ENCODE assay signal across 25 mouse cellular contexts in the genomic region with DNA sequence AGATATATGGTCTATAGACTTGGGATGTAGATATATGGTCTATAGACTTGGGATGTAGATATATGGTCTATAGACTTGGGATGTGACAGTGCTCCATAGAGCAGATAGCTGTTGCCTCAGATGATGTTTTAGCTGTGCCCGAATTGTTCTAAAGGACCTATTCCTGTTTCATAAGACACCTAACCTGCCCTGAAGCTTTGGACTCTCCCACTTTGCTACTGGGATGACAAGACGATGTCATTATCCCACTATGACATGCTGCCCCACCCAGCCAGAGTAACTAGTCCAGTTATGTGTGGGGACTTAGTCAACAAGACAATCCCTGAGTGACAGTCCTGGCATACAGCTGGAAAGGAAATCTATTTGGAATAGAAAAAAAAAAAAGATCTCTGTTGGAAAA. TPM values are rescaled to one million over a fixed set of nuclear protein-coding genes. Genes with fewer than 3 reads are reported as not detected.
DNase-seq lines count a peak whose midpoint lies in the region; TF ChIP-seq lines count a peak whose summit lies in the region.
"Had no signal": no experiment of that assay in that cellular context is flagged by ENCODE, and none has a peak within 500 bp of the region (broad histone marks: within the 10 kb centered on the region; RNA-seq: fewer than 3 reads in every experiment).

A gene (plus strand): TSS at position 301 of the 400 bp plus-strand sequence.

- TF ChIP-seq CTCF in testis, adult 2 months (IDR thresholded peaks at IDR 0.05; ENCODE audit: control insufficient read depth, insufficient read depth, insufficient replicate concordance, low read depth, low read length), result no peak

- H3K36me3 ChIP-seq in testis, adult 2 months (ENCODE audit: control insufficient read depth, insufficient read depth, low read length), result no peaks in the 10 kb centered on the region
- H3K36me3 ChIP-seq: G1E had no signal

- H3K27ac ChIP-seq in testis, adult 2 months (ENCODE audit: control insufficient read depth, insufficient read depth, low read depth, low read length), result no peak within 1 kb of the TSS; the same call in 1 of the 2 replicates

- intact Hi-C loops in heart, postnatal 14 days (cut with DNase I), result no loop called here

- H3K4me3 ChIP-seq in testis, adult 2 months (ENCODE audit: control insufficient read depth, low read depth, low read length), result peak within 1 kb of the TSS; percentile 62; the same call in 1 of the 2 replicates

- peak; percentile 16 for DNase-seq in heart, adult 11 months
- no peak for DNase-seq in heart, postnatal 14 days
- DNase-seq in testis, postnatal 10 days (ENCODE audit: low spot score), result no peak
- DNase-seq: adrenal gland, adult 2 months; adrenal gland, adult 8-10 months; adrenal gland, postnatal 10 days; adrenal gland, postnatal 14 days; adrenal gland, postnatal 25 days; adrenal gland, postnatal 36 days; B cell, adult 2 months; cerebellum, adult 11 months; cerebellum, adult 11-12 months; cerebellum, adult 18-20 months had no signal

- TF ChIP-seq POLR2A in testis, adult 2 months (IDR thresholded peaks at IDR 0.05; ENCODE audit: control insufficient read depth, low read depth, low read length), result no peak

- H3K27me3 ChIP-seq in testis, adult 2 months (ENCODE audit: control insufficient read depth, insufficient read depth, low read length), result no peaks in the 10 kb centered on the region
- H3K27me3 ChIP-seq: CH12.LX had no signal

- H3K4me1 ChIP-seq in testis, adult 2 months (ENCODE audit: control insufficient read depth, insufficient read depth, low read length), result no peaks in the 10 kb centered on the region

RNA-seq across cellular contexts. Expression of the gene that starts here (rescaled TPM):
- not detected for total RNA-seq in heart, postnatal 14 days (2021)
- 17.2 and 20.9 TPM in 2 replicates for polyA plus RNA-seq in testis, adult 2 months (2012; rRNA removed)
- total RNA-seq: adrenal gland, adult 18-20 months; adrenal gland, adult 2 months; adrenal gland, adult 8-10 months; adrenal gland, postnatal 10 days; adrenal gland, postnatal 14 days; adrenal gland, postnatal 25 days; adrenal gland, postnatal 36 days; adrenal gland, postnatal 4 days; CH12.LX; ES-E14; G1E; MEL had no signal
- polyA plus RNA-seq: activated CD4-positive, CD25-positive, alpha-beta regulatory T cell, adult 4 months; adrenal gland, adult 2 months; brain, embryonic 14.5 days; C2C12; CD4-positive, CD25-positive, alpha-beta regulatory T cell, adult 4 months; G1E; Patski had no signal
